Mouse (Mus musculus): ENCODE results near the gene Exoc4.

Exoc4 gene

GRCm38 (mm10) chr6:33930087-33930945 is 681.4 kb downstream of the Exoc4 start:
- no peak for DNase-seq (ENCODE audit: low spot score in 2 of 2)

- no peak for DNase-seq (ENCODE audit: low spot score in 2 of 2)
These were observed 689.0 kb downstream of the Exoc4 start for GRCm38 (mm10) chr6:33937906-33938305.

GRCm38 (mm10) chr6:33939169-33939568 is 690.3 kb downstream of the Exoc4 start:
- no peak for DNase-seq (ENCODE audit: low spot score in 2 of 2)

GRCm38 (mm10) chr6:33946911-33947489 is 698.1 kb downstream of the Exoc4 start:
- no peak for DNase-seq (ENCODE audit: low spot score in 2 of 2)

GRCm38 (mm10) chr6:33950113-33950512 is 701.2 kb downstream of the Exoc4 start:
- no peak for DNase-seq (ENCODE audit: low spot score in 2 of 2)

GRCm38 (mm10) chr6:33955469-33955868 is 706.6 kb downstream of the Exoc4 start:
- no peak for DNase-seq (ENCODE audit: low spot score in 2 of 2)

GRCm38 (mm10) chr6:33958281-33958680 is 709.4 kb downstream of the Exoc4 start:
- no peak for DNase-seq (ENCODE audit: low spot score in 2 of 2)

GRCm38 (mm10) chr6:33960766-33961165 is 711.9 kb downstream of the Exoc4 start:
- DNase-seq (ENCODE audit: low spot score in 2 of 2), result no peak

GRCm38 (mm10) chr6:33963092-33963491 is 714.2 kb downstream of the Exoc4 start:
- no peak for DNase-seq (ENCODE audit: low spot score in 2 of 2)

GRCm38 (mm10) chr6:33965571-33965970 is 716.7 kb downstream of the Exoc4 start:
- no peak for DNase-seq (ENCODE audit: low spot score in 2 of 2)

- DNase-seq (ENCODE audit: low spot score in 2 of 2), result no peak
These were observed 719.9 kb downstream of the Exoc4 start for GRCm38 (mm10) chr6:33968746-33969145.

- DNase-seq (ENCODE audit: low spot score in 2 of 2), result no peak
These were observed 723.9 kb downstream of the Exoc4 start for GRCm38 (mm10) chr6:33972801-33973200.

GRCm38 (mm10) chr6:33976576-33976975 is 727.7 kb downstream of the Exoc4 start:
- DNase-seq (ENCODE audit: low spot score in 2 of 2), result no peak

- DNase-seq (ENCODE audit: low spot score in 2 of 2), result no peak
These were observed 728.6 kb downstream of the Exoc4 start for GRCm38 (mm10) chr6:33977448-33977847.

GRCm38 (mm10) chr6:33977880-33978279 is 729.0 kb downstream of the Exoc4 start:
- DNase-seq (ENCODE audit: low spot score in 2 of 2), result no peak

GRCm38 (mm10) chr6:33982709-33983108 is 733.8 kb downstream of the Exoc4 start:
- DNase-seq (ENCODE audit: low spot score in 2 of 2), result no peak

GRCm38 (mm10) chr6:33987132-33987531 is 738.2 kb downstream of the Exoc4 start:
- DNase-seq (ENCODE audit: low spot score in 2 of 2), result no peak

GRCm38 (mm10) chr6:33992213-33993034 is 743.5 kb downstream of the Exoc4 start:
- DNase-seq (ENCODE audit: low spot score in 2 of 2), result no peak

- DNase-seq (ENCODE audit: low spot score in 2 of 2), result no peak
These were observed 745.0 kb downstream of the Exoc4 start for GRCm38 (mm10) chr6:33993842-33994241.

GRCm38 (mm10) chr6:33998590-33998989 is 749.7 kb downstream of the Exoc4 start:
- DNase-seq (ENCODE audit: low spot score in 2 of 2), result no peak

GRCm38 (mm10) chr6:33999530-33999929 is 750.6 kb downstream of the Exoc4 start:
- no peak for DNase-seq (ENCODE audit: low spot score in 2 of 2)

- DNase-seq (ENCODE audit: low spot score in 2 of 2), result no peak
These were observed 751.8 kb downstream of the Exoc4 start for GRCm38 (mm10) chr6:34000644-34001043.
